Mouse (Mus musculus) embryonic facial prominence, embryonic 13.5 days (tissue): Measurements from ENCODE around the gene Pdzd8. TPM values are rescaled to one million over a fixed set of nuclear protein-coding genes. Genes with fewer than 3 reads are reported as not detected.

Experiments used
- ATAC-seq: fragments of 200-750 bp; cut with Nextera tagmentation; 2 replicates; pipeline ENCODE4 v1.8.0; 2017; ENCODE audit warnings: low read depth; ENCODE audit not compliant: insufficient number of reproducible peaks, insufficient read depth, low FRiP score, low TSS enrichment
- H3K27ac ChIP-seq: fragments of 300-500 bp; sonication (generic); 2 replicates; pipeline ENCODE4 v1.5.1; 2015; ENCODE audit warnings: moderate library complexity, mild to moderate bottlenecking, inconsistent platforms
- H3K27me3 ChIP-seq: fragments of 300-500 bp; sonication (generic); 2 replicates; pipeline ENCODE4 v1.6.1; 2015; ENCODE audit warnings: mild to moderate bottlenecking, inconsistent platforms
- H3K36me3 ChIP-seq: fragments of 300-500 bp; sonication (generic); 2 replicates; pipeline ENCODE4 v1.6.1; 2015; ENCODE audit warnings: mild to moderate bottlenecking, inconsistent platforms
- H3K4me1 ChIP-seq: fragments of 300-500 bp; sonication (generic); 2 replicates; pipeline ENCODE4 v1.6.1; 2015; ENCODE audit warnings: inconsistent platforms
- H3K4me2 ChIP-seq: fragments of 300-500 bp; sonication (generic); 2 replicates; pipeline ENCODE4 v1.6.1; 2015; ENCODE audit warnings: moderate library complexity, mild to moderate bottlenecking, inconsistent platforms
- H3K4me3 ChIP-seq: fragments of 300-500 bp; sonication (generic); 2 replicates; pipeline ENCODE4 v1.5.1; 2015; ENCODE audit warnings: mild to moderate bottlenecking, inconsistent platforms
- H3K9ac ChIP-seq: fragments of 300-500 bp; sonication (generic); 2 replicates; pipeline ENCODE4 v1.6.1; 2015; ENCODE audit warnings: mild to moderate bottlenecking, inconsistent platforms
- H3K9me3 ChIP-seq: fragments of 300-500 bp; sonication (generic); 2 replicates; pipeline ENCODE4 v1.6.1; 2016; ENCODE audit warnings: inconsistent platforms
- WGBS: fragments of 180-500 bp; shearing (Covaris S2); methylation state at CpG from one replicate; pipeline ENCODE4 v1.1.7; 2015; ENCODE audit warnings: mixed read lengths; 5-methylcytosine and 5-hydroxymethylcytosine counted together
- polyA plus RNA-seq: library from polyadenylated mRNA; unstranded; fragments of >200 nt; fragmentation: Nextera tagmentation; extraction: Ambion mirVana; gene quantifications from 2 replicates; pipeline ENCODE4 v1.2.1, GENCODE M21; 2015

Pdzd8 gene
- polyA plus RNA-seq, 1 experiment from 2014 or later = 11.4 TPM

DNA sequence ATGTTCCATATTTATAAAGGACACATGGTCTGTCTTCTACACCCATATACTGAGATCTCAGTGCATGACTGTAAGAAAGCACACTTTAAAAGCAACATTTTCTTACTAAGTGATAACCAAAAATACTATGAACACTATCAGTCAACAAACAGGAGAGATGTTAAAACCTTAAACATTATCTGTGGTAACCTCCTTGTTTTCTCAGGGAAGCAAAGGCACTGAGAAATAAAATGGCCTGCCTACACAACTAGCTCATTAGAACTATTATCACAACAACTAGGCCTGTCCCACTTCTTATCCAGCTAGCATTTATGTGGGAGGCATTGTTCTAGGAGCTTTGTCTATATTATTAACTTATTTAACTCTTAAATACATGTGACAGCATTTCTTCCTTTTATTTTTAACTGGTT lies 14.8 kb downstream of the Pdzd8 start:
- no peaks in the 10 kb centered on the region for H3K27me3 ChIP-seq
- no peak overlapping the region for H3K4me2 ChIP-seq
- 0 out of 2 replicates have a peak, but pooled peaks cover 2% of the 10 kb centered on the region for H3K4me1 ChIP-seq
- no peak overlapping the region for H3K4me3 ChIP-seq
- H3K9me3 ChIP-seq = no peaks in the 10 kb centered on the region
- ATAC-seq = no peak
- H3K36me3 ChIP-seq = peaks cover 4% of the 10 kb centered on the region; the same call in 1 of the 2 replicates
- H3K9ac ChIP-seq = no peak overlapping the region
- no peak overlapping the region for H3K27ac ChIP-seq

DNA sequence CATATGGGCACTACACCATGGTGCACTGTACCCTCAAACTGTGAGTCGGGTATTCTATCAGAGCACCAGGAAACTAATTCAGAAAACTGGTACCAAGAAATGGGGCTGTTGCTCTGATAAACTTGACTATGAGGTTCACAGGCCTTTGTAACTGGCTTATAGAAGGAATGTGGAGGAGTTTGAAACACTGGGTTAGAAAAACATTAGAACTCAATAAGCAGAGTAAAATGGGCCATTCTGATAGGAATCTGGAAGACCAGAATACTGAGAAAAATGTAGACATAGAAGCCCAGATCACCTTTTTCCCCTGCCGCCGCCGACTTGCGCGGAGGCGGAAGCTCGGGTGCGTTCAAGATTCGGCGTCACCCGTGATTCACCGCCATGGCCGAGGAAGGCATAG lies 23.6 kb downstream of the Pdzd8 start, which contains the start of gene Rps12-ps3:
Gene Rps12-ps3 (plus strand): TSS at position 301 of the 400 bp plus-strand sequence.
- Histone ChIP-seq H3K4me3 (no peak within 1 kb of the TSS), H3K27ac (no peak within 1 kb of the TSS), H3K9me3 (no peaks in the 10 kb centered on the region), H3K36me3 (peaks cover 13% of the 10 kb centered on the region; the same call in 1 of the 2 replicates), H3K27me3 (no peaks in the 10 kb centered on the region), H3K9ac (no peak within 1 kb of the TSS), H3K4me2 (no peak within 1 kb of the TSS), H3K4me1 (no peaks in the 10 kb centered on the region)
- no peak for ATAC-seq
- 95% methylated on average over 14 of the region's 14 CpGs for WGBS

DNA sequence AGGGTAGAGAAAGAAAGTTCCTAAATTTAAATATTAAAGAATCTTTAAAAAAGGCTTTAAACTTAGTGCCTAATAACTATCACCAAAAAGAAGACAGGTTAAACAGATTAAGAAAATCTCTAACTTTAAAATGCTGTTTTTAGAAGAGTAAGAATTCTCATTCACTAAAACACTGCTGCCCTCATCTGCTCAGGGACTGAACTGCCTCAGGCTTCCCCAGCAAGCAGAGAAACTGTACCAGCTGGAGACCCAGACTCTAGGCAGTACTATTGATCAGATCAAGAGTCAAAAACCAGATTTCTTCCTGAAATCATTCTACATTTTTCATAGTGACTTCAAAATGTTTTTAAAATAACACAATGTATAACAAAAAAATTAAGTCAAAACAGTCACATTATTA lies 29.0 kb downstream of the Pdzd8 start:
- Histone ChIP-seq H3K9me3 (no peaks in the 10 kb centered on the region), H3K4me1 (no peaks in the 10 kb centered on the region), H3K9ac (no peak overlapping the region), H3K4me3 (no peak overlapping the region), H3K27ac (no peak overlapping the region), H3K4me2 (no peak overlapping the region), H3K27me3 (no peaks in the 10 kb centered on the region), H3K36me3 (peaks cover 13% of the 10 kb centered on the region; the same call in 1 of the 2 replicates)
- ATAC-seq = no peak

DNA sequence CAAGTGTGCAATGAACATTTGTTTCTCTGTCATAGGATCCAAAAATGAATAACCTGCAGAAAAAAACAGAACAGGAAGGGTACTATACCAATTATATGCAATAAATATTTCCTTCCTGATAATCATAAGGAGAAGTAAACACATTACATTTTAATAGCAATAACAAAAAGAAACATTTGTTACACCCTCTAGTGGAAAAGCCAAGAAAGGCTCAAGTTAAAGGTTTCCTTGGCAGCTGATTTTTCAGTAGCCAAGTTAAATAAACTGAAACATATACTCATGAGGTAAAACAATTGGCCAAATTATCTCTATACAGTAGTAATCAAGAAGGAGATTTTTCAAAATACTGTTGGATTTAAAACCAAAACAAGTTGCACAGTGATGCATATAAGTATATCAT lies 30.3 kb downstream of the Pdzd8 start:
- Histone ChIP-seq H3K27ac (no peak overlapping the region), H3K4me3 (no peak overlapping the region), H3K27me3 (no peaks in the 10 kb centered on the region), H3K4me2 (no peak overlapping the region), H3K9ac (no peak overlapping the region), H3K36me3 (peaks cover 13% of the 10 kb centered on the region; the same call in 1 of the 2 replicates), H3K4me1 (no peaks in the 10 kb centered on the region), H3K9me3 (no peaks in the 10 kb centered on the region)
- no peak for ATAC-seq

DNA sequence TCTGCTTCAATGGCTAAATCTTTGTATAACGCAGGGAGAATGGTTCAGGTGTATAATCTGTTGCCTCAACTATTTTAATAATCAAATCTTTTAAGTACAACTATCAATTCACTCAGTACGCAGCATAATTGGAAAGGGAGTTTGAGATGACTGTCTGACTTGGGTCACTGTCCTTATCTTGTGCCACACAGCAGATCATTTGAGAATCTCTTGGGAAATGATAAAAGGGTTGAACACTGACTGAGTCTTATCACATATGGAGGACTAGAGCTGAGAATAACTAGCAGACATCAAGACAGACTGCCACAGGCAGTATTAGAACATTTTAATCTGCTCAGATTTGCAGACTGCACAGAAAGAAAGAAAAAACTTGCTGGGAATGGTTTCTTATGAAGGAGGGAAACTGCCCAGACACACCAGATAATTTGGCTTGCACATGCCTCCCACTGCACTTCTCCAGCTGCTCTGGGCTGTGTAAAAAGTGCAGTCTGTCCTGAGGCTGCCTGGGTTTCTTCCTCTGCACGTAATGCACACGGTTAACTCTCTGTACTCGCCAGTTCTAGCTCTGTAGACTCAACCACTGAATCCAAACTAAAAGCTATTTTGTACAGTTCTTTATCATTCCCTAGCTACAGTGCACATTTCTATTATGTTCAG lies 53.3 kb downstream of the Pdzd8 start:
- Histone ChIP-seq H3K9ac (no peak overlapping the region), H3K27me3 (no peaks in the 10 kb centered on the region), H3K27ac (no peak overlapping the region), H3K36me3 (no peaks in the 10 kb centered on the region), H3K4me2 (no peak overlapping the region), H3K4me3 (no peak overlapping the region), H3K4me1 (no peaks in the 10 kb centered on the region), H3K9me3 (no peaks in the 10 kb centered on the region)
- ATAC-seq = no peak
- 82% methylated on average over 5 of the region's 5 CpGs for WGBS

DNA sequence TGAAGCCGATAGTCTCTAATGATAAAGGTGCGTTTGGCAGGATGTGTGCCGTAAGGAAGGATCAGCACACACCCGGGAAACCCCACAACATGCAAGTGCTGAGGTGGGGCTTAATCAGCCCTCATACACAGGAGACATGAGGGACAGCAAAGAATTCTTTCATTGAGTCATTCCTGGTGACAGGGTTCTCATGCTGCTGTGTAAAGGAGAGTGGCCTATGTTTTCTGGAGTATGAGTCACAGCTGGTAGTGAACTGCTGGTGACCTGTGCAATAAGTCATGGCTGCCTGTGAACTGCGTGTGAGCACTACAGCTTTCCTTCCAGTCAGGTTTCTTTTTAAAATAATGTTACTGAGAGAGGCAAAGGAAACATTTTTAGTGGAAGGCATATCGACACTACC lies 55.8 kb downstream of the Pdzd8 start:
- no peak for ATAC-seq
- Histone ChIP-seq H3K27ac (no peak overlapping the region), H3K27me3 (no peaks in the 10 kb centered on the region), H3K4me1 (no peaks in the 10 kb centered on the region), H3K9me3 (no peaks in the 10 kb centered on the region), H3K36me3 (no peaks in the 10 kb centered on the region), H3K4me2 (no peak overlapping the region), H3K9ac (no peak overlapping the region), H3K4me3 (no peak overlapping the region)
- WGBS = 91% methylated on average over 6 of the region's 6 CpGs

DNA sequence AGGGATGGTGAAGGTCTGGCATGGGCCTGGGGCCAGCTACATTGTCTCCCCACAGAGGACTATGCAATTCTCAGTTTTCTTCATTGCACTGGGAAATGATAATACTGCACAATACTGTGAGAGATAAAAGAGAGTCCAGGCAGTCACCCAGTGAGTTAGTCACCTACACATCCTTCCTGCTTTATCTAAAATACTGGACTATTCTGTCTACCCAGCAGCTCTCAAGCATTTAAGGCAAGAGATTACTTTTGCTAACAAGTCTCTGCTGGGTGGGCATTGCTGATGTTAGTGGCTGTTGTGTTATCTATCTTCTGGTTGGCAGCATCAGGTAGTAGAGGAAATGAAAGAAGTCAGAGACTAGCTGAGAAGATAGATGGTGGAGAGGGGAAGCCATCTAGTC lies 56.5 kb downstream of the Pdzd8 start:
- H3K36me3 ChIP-seq = no peaks in the 10 kb centered on the region
- no peak for ATAC-seq
- no peak overlapping the region for H3K27ac ChIP-seq

DNA sequence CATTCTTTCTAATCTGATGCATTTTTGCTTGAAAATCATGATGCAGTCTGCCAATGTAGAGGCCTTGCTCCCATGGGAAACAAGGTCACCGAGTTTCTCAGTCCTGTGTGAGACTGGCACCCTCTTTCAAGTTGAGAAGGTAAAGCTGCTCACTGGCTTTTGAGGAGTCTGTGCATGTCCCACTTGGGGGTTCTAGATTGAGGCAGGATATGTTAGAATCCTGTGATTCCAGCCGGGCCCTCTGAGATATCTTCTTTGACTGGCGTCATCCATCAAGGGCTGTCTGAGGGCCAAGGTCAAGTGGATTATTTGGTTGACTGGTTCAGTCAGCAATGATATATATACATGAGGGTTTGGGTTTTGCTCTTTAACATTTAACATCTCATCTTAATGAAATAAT lies 63.6 kb downstream of the Pdzd8 start:
- Histone ChIP-seq H3K9ac (no peak overlapping the region), H3K27me3 (no peaks in the 10 kb centered on the region), H3K4me3 (no peak overlapping the region), H3K36me3 (no peaks in the 10 kb centered on the region), H3K9me3 (no peaks in the 10 kb centered on the region), H3K4me1 (no peaks in the 10 kb centered on the region), H3K4me2 (no peak overlapping the region), H3K27ac (no peak overlapping the region)
- 93% methylated on average over 3 of the region's 3 CpGs for WGBS
- no peak for ATAC-seq

More for the DNA sequence above, 56.5 kb downstream of the Pdzd8 start:
- H3K4me1 ChIP-seq = no peaks in the 10 kb centered on the region
- H3K4me3 ChIP-seq = no peak overlapping the region
- H3K9ac ChIP-seq = no peak overlapping the region
- H3K9me3 ChIP-seq = no peaks in the 10 kb centered on the region
- no peaks in the 10 kb centered on the region for H3K27me3 ChIP-seq
- no peak overlapping the region for H3K4me2 ChIP-seq

DNA sequence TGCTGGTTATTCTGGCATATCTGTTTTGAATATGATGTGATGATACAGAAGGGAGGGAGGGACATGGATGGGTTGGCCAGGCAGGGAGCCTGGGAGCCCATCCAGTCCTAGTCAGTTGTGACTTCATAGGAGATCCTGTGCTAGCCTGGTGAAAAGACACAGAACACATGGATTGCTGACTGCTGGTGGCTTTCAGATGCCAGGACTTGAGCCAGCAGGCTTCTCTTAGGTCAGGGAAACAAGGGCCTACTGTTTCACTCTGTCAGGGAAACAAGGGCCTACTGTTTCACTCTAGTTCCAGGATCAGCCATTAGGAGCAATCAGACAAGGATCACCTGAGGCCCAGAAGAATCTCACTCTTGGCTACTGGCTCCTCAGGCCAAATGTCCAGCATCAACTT lies 64.7 kb downstream of the Pdzd8 start:
- Histone ChIP-seq H3K9ac (no peak overlapping the region), H3K4me1 (no peaks in the 10 kb centered on the region), H3K27ac (no peak overlapping the region), H3K4me3 (no peak overlapping the region), H3K4me2 (no peak overlapping the region), H3K27me3 (no peaks in the 10 kb centered on the region), H3K36me3 (no peaks in the 10 kb centered on the region), H3K9me3 (no peaks in the 10 kb centered on the region)
- no peak for ATAC-seq

DNA sequence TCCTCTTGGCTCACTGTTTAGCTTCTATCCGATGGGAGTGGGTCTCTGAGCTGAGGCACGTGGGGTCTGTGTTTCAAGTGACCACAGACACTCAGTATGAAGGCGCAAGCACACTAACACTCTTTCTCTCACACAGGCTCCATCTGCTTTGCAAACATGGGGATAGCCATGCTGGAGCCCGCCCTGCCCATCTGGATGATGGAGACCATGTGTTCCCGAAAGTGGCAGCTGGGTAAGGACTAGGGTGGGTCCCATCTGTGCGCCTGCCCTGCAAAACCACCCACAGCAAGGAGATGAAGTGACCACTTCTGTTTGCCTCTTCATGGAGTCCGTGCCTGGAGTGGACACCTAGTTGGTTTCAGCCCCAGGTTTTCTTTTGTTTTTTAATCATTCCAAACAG lies 69.2 kb downstream of the Pdzd8 start:
- H3K9me3 ChIP-seq = no peaks in the 10 kb centered on the region
- no peak overlapping the region for H3K9ac ChIP-seq
- ATAC-seq = no peak
- H3K4me1 ChIP-seq = no peaks in the 10 kb centered on the region
- no peak overlapping the region for H3K4me2 ChIP-seq
- WGBS = 76% methylated on average over 7 of the region's 7 CpGs
- no peak overlapping the region for H3K27ac ChIP-seq
- H3K27me3 ChIP-seq = no peaks in the 10 kb centered on the region
- H3K36me3 ChIP-seq = no peaks in the 10 kb centered on the region
- H3K4me3 ChIP-seq = no peak overlapping the region

DNA sequence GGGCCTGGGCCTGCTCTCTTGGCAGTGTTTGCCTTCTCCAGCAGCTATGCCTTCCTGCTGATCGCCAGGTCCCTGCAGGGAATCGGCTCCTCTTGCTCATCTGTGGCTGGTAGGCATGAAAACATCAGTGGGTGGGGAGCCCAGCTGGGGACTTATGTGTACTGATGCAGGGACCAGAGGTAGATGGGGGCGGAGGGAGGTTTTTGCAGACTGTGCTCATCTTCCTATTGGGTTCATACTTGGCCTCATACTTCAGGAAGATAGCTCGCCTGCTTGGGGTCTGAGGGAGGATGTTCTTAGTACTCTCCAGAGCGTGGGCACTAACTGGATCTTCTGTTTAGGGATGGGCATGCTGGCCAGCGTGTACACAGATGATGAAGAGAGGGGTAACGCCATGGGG lies 72.4 kb downstream of the Pdzd8 start:
- ATAC-seq = no peak
- Histone ChIP-seq H3K4me2 (no peak overlapping the region), H3K9me3 (no peaks in the 10 kb centered on the region), H3K4me3 (no peak overlapping the region), H3K27me3 (no peaks in the 10 kb centered on the region), H3K27ac (no peak overlapping the region), H3K4me1 (0 out of 2 replicates have a peak, but pooled peaks cover 3% of the 10 kb centered on the region), H3K36me3 (no peaks in the 10 kb centered on the region), H3K9ac (no peak overlapping the region)
- 85% methylated on average over 7 of the region's 7 CpGs for WGBS

DNA sequence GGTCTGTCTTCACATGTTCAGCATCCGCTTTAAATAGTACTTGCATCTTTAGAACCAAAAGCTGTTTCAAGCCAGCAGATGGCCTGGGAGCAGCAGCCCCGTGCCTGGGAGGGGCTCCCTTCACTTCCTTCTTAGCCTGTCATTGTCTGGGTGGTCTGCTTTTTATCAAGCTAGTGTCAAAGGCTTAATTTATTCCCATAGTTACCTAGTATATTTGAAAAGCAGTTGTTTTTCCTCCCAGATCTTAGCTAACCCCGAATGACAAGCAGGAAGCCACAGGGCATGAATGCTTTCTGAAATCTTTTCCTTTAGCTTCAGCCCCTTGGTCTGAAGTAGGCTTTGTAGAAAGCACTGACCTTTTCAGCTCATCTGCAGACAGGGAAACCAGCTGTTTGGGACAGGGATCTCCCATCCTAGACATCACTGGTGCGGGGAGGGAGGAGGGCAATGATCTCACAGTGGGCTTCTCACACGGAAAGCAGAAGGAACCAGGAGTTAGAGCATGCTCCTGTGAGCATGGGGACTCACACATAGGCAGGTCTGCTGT lies 78.1 kb downstream of the Pdzd8 start:
- WGBS = 10% methylated on average over 5 of the region's 5 CpGs
- no peaks in the 10 kb centered on the region for H3K9me3 ChIP-seq
- H3K36me3 ChIP-seq = no peaks in the 10 kb centered on the region
- H3K4me3 ChIP-seq = no peak overlapping the region
- no peak overlapping the region for H3K4me2 ChIP-seq
- H3K27ac ChIP-seq = peak overlapping the region; percentile 44; the same call in 1 of the 2 replicates
- H3K27me3 ChIP-seq = peaks cover 9% of the 10 kb centered on the region
- ATAC-seq = no peak
- peaks cover 12% of the 10 kb centered on the region for H3K4me1 ChIP-seq
- H3K9ac ChIP-seq = peak overlapping the region; percentile 17; the same call in 1 of the 2 replicates
